Mouse (Mus musculus) B cell, adult 2 months (primary cell): ENCODE results near the gene Lipc.
A peak's percentile ranks its signal among the peaks of the same experiment; 100 is the strongest.
"Not testable (repeated sequence)": the region's sequence is repeated elsewhere in the genome, so short reads cannot be mapped to it uniquely, and the experiment has no call there.

ENCODE experiments used
- DNase-seq, 2 experiments: peaks; one replicate each; pipeline ENCODE4 v3.0.0; 2022

The Lipc gene

DNA sequence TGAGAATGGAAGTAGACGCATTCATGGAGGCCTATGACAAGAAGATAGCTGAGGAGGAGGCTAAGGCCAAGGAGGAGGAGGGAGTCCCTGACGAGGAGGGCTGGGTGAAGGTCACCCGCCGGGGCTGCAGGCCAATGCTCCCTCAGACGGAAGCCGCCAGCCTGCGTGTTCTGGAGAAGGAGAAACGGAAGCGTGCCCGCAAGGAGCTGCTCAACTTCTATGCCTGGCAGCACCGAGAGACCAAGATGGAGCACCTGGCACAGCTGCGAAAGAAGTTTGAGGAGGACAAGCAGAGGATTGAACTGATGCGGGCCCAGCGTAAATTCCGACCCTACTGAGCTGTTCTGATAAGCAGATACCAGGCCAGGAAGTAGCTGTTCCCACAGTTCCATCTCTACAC, 98.9 kb downstream of the Lipc start:
- DNase-seq, result not testable (repeated sequence)

DNA sequence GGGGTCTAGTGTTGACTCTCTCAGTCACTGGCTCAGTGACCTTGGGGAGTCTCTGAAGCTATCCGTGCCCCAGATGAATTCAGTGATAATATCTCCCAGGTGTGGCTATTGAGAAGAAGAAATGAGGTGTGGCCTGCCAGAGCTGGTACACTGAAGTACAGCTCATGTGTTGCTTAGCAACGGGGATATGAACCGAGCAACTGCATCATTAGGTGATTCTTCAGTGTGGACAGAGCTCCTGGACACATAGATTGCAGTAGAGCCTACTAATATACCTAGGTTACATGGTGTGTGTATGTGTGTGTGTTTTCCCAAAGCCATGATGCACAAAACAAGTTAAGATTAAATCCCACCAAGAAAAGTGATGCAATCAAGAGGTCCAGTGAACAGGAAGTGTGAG, 100.5 kb downstream of the Lipc start:
- no peak for DNase-seq

DNA sequence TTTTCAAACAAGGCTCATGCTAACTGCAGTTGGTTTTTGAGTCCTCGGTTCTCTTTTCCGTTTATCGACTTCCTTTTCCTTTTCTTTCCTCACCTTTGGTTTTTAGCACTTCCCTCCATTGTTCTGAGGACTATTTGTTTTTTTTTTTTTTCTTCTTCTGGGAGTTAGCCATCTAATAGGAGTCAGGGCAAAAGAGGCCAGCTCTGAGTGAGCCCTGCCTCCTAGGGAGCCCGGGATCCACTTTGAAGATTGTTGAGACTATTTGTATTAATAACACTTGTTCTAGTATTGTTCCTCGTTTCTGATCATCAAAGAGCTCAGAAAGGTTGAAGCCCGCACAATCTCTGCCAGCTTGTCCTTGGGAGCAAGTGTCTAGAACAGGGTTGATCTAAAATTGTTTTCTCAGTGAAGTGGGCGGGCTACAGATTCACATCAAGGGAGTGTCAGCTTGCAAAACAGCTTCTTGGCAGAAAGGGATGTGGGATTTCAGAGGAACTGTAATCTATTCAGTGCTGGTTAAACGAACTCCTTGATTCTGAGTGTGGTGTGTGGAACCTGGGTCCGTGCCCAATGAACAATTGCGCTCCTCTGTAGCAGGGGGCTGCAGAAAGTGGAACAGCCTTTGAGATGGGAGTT, 103.8 kb downstream of the Lipc start:
- DNase-seq, result no peak

- DNase-seq, result peak in 1 of 2 experiments; percentile 27
Observed at GRCm38 (mm10) chr9:70847627-70848051, 104.4 kb downstream of the Lipc start.

GRCm38 (mm10) chr9:70843270-70843669, 108.8 kb downstream of the Lipc start:
- no peak for DNase-seq

GRCm38 (mm10) chr9:70842300-70842941, 109.6 kb downstream of the Lipc start:
- DNase-seq, result no peak

GRCm38 (mm10) chr9:70841426-70842215, 110.4 kb downstream of the Lipc start:
- DNase-seq, result no peak

- DNase-seq, result no peak
Observed at GRCm38 (mm10) chr9:70840861-70841341, 111.1 kb downstream of the Lipc start.

DNA sequence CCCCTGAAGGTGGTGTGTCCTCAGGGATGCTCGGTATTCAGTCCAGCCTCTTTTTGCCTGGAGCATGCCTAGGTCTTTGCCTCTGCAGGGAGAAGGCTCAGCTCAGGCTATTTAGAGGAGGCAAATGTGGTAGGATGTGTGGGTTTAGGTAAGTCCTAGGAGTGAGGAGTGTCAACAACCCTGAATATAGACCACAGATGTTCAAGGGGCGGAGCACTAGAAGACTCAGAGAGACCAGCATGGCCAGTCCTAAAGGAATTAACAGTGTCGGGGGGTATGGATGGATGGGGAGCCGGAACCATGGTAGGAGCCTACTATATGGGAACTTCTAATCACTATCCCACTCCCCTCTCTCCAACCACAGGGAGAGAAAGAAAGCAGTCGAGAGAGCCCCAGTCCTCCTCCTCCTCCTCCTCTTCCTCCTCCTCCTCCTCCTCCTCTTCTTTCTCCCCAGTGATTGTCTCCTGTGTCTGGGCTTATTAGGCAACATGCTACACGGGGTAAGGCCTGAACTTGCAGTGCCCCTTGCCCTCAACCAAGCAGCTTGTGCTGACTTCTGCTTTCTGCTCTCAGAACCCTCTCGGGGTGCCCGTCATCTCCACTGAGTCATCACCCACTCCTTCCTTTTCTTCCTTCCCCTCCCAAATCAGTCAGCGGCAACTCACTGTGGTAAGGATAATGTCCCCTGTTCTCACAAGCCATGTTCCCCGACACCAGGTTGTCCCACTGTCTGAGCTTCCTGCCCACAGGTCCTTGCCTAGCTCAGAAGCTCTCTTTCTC, 113.7 kb downstream of the Lipc start:
- DNase-seq, result peak; percentile 71 to 77

DNA sequence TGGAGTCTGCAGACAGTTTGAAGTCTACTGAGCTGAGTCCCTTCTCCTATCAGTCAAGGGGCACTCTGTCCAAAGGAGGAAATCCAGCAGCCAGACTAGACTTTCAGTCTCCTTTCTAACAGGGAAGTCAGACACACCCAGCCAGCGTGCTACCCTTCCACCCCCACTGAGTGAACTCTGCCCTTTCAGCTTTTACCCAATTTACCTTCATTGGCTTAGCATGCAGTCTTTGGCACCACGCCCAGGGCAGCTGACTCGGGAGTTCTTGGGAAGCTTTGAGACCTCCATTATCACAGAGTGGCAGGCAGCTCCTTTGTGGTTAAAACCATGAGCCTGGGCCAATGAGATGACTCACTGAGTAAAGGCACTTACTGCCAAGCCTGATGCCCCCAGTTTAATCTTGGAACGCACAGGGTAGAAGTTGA, 117.3 kb downstream of the Lipc start:
- DNase-seq, result peak in 1 of 2 experiments; percentile 28

DNA sequence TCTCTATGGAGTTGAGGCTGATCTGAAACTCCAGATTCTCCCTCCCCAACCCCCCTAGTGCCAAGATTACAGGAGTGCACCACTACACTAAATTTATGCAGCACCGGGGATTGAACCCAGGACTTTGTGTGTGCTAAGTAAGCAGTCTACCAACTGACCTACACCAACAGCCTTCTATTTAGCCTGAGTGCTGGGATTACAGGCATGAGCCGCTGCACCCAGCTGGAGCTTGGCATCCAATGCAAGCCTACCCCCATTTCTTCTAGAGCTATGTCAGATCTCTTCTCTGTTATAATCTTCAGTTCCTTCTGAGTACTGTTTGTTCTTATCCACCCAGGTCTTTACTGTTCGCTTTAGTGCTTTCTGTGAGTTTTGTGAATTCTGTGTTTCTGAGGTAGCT, 117.8 kb downstream of the Lipc start:
- DNase-seq, result no peak

GRCm38 (mm10) chr9:70833111-70833908, 118.7 kb downstream of the Lipc start:
- DNase-seq, result peak; percentile 54 to 58

- DNase-seq, result no peak
Observed at GRCm38 (mm10) chr9:70832231-70832630, 119.8 kb downstream of the Lipc start.

DNA sequence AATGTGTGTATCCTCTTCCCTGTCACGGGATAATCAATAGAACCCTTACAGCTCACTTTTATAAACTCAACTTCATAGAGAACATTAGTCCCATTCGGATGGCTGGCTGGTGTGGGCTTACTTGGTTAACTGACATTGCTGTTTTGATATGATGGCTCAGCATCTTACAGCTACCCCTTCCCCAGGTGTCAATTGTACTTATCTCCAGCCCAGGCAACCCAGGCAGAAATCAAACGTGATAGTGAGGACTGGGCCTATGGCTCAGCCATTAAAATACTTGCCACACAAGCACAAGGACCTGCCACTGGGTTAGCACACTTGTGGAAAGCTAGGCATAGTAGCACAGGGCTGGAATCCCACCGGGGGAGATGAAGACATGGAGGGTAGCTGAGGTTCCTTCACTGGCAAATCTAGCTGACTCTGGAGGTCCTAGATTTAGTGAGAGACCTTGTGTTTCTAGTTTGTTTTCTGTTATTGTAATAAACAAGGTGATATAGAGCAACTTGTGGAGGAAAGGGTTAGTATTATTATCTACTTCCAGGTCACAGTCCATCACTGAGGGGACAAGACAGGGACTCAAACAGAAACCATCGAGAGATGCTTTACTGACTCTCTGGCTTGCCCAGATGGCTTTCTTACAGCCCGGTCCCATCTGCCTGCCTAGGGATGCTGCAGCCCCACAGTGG, 121.0 kb downstream of the Lipc start:
- DNase-seq, result no peak

GRCm38 (mm10) chr9:70829784-70830488, 122.1 kb downstream of the Lipc start:
- DNase-seq, result peak; percentile 32 to 43

GRCm38 (mm10) chr9:70827911-70828310, 124.1 kb downstream of the Lipc start:
- DNase-seq, result no peak

DNA sequence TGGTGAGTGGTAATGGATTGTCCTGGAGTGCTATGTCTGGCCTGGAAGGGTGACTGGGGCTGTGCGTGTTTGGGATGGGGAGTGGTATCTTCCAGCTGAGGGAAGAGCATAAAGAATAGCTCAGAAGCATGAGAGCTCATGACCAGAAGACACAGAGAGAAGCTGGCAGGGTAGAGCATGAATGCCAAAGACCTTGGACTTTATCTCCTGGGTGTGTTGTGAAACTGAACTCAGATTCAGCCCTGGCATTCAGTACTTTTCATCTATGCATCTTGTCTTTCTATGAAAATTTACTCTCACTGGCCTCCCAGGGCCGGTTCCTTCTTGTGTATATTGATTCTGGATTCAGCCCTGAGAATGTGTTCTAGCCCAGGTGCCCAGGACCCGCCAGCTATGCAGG, 127.9 kb downstream of the Lipc start:
- no peak for DNase-seq

- DNase-seq, result no peak
Observed at GRCm38 (mm10) chr9:70818739-70819138, 133.3 kb downstream of the Lipc start.

- DNase-seq, result no peak
Observed at GRCm38 (mm10) chr9:70817396-70817795, 134.6 kb downstream of the Lipc start.

DNA sequence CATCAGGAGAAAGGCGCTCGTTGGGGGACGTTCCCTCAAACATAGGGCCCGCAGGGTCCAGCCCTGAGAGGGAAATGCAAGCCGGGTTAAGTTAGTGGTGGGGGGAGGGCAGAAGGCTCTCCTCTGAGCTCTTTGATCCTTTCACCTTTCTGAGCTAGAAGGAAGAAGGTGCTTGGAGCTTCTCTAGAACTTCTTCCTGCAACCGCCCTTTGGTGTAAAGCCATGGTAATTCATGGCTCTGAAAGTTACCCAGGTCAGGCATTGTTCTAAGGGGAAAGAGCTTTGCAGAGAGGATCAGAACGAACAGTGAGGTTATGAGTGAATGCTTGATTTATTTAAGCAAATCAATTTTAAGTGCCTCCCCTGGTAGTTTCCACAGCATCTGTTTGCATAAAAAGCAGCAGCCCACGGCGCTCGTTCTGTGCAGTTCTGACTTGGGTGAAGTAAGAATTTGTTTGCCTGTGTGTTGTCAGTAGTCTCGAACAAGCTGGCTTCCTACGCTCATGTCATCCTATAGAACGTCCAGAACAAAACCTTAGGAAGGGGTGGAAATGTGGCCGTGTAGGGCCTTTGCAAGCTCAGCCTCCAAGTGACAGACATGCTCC, 135.2 kb downstream of the Lipc start:
- peak in 1 of 2 experiments; percentile 28 for DNase-seq
